Mouse (Mus musculus) kidney, embryonic 16.5 days (tissue): ENCODE data around the gene Il17rb. TPM values are rescaled to one million over a fixed set of nuclear protein-coding genes. Genes with fewer than 3 reads are reported as not detected.

Experiments used
- ATAC-seq: fragments of 200-750 bp; cut with Nextera tagmentation; 2 replicates; pipeline ENCODE4 v1.8.0; 2017; ENCODE audit warnings: moderate TSS enrichment; ENCODE audit not compliant: low FRiP score, low TSS enrichment
- H3K27ac ChIP-seq: fragments of 300-500 bp; sonication (generic); 2 replicates; pipeline ENCODE4 v1.5.1; 2014; ENCODE audit warnings: low read length
- H3K27me3 ChIP-seq: fragments of 300-500 bp; sonication (generic); 2 replicates; pipeline ENCODE4 v1.6.1; 2014; ENCODE audit warnings: low read length, control low read depth, mixed read lengths; ENCODE audit not compliant: insufficient read depth
- H3K36me3 ChIP-seq: fragments of 300-500 bp; sonication (generic); 2 replicates; pipeline ENCODE4 v1.6.1; 2014; ENCODE audit warnings: low read length, control low read depth, mixed read lengths; ENCODE audit not compliant: insufficient read depth
- H3K4me1 ChIP-seq: fragments of 300-500 bp; sonication (generic); 2 replicates; pipeline ENCODE4 v1.6.1; 2014; ENCODE audit warnings: low read length, control low read depth, mixed read lengths; ENCODE audit not compliant: insufficient read depth
- H3K4me2 ChIP-seq: fragments of 300-500 bp; sonication (generic); replicated peaks from 2 replicates; pipeline ENCODE4 v1.6.1; 2014; ENCODE audit warnings: low read depth, low read length
- H3K4me3 ChIP-seq: fragments of 300-500 bp; sonication (generic); 2 replicates; pipeline ENCODE4 v1.5.1; 2014; ENCODE audit warnings: mild to moderate bottlenecking, low read length
- H3K9ac ChIP-seq: fragments of 300-500 bp; sonication (generic); replicated peaks from 2 replicates; pipeline ENCODE4 v1.6.1; 2014; ENCODE audit warnings: low read length
- H3K9me3 ChIP-seq: fragments of 300-500 bp; sonication (generic); 2 replicates; pipeline ENCODE4 v1.6.1; 2016; ENCODE audit warnings: low read length, control low read depth
- WGBS: fragments of 180-500 bp; shearing (Covaris S2); extraction: QIAGEN DNeasy Blood & Tissue Kit; methylation state at CpG from one replicate; pipeline ENCODE4 v1.1.7; 2014; 5-methylcytosine and 5-hydroxymethylcytosine counted together
- polyA plus RNA-seq: library from polyadenylated mRNA; unstranded; fragments of >200 nt; fragmentation: Nextera tagmentation; extraction: Ambion mirVana; gene quantifications from 2 replicates; pipeline ENCODE4 v1.2.1, GENCODE M21; 2015

The Il17rb gene
- polyA plus RNA-seq, 1 experiment from 2014 or later, result 0.79 TPM

DNA sequence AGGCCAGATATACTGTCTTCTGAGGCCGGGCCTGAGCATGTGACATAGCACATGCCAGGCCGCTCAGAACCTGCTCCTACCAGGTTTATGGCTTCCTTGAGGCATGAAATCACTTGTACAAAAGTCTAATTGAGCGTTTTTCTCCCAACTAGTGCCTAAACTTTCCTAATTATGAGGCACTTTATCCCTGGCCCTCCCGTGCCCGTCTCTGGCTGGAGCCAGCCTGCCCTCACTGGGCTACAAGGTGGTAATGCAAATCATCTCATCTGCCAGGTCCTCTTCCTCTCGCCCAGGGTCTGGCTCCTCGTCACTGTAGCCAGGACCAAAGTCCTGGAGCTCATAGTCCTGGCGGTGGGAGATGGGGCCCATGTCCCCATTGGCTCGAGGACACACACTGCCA lies 33.1 kb upstream of the Il17rb start:
- no peak overlapping the region for H3K27ac ChIP-seq
- no peak overlapping the region for H3K9ac ChIP-seq
- no peaks in the 10 kb centered on the region for H3K27me3 ChIP-seq
- 83% methylated on average over 9 of the region's 9 CpGs for WGBS
- ATAC-seq, result no peak
- H3K4me3 ChIP-seq, result no peak overlapping the region
- no peaks in the 10 kb centered on the region for H3K9me3 ChIP-seq
- no peaks in the 10 kb centered on the region for H3K36me3 ChIP-seq
- H3K4me1 ChIP-seq, result peaks cover 7% of the 10 kb centered on the region
- H3K4me2 ChIP-seq, result no peak overlapping the region

DNA sequence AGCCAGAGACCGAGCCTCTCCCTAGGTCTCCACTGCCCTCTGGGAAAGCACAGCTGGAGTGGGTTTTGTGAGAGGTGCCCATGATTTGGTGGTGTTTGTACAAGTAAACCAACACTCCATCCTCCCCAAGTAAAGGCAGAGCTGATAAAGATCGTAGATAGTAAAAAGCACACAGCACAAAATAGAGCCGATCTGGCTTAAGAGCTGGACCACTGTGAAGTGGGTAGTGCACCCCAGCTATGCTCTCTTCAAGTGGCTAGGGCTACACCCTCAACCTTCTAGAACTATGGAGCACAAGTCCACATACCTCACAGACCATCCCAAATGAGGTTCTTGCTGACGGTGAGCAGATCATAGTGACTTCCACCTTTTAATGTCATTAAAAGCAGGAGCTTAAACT lies 30.7 kb upstream of the Il17rb start:
- 65% methylated on average over 4 of the region's 4 CpGs for WGBS
- H3K4me1 ChIP-seq, result no peaks in the 10 kb centered on the region
- H3K27me3 ChIP-seq, result no peaks in the 10 kb centered on the region
- no peaks in the 10 kb centered on the region for H3K9me3 ChIP-seq
- no peak overlapping the region for H3K4me2 ChIP-seq
- H3K9ac ChIP-seq, result no peak overlapping the region
- H3K27ac ChIP-seq, result no peak overlapping the region
- no peak for ATAC-seq
- no peaks in the 10 kb centered on the region for H3K36me3 ChIP-seq
- no peak overlapping the region for H3K4me3 ChIP-seq

DNA sequence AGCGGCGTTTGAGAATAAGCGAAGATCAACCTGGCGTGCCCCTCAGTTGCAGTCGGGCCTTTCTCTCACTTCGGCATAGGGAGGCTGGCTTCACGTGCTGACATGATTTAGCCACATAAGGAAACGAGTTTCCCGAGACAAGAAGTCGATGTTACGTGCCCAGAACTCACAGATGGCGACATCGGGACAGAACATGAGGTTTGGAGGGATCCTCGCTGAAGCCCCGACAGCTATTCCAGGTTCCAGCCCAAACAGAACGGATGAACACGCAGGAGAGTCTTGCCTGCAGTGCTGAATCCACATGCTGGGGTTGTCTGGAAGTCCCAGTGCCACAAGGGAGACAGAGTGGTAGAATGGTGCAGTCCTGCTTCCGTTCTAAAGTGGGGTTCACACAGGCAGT lies 29.7 kb upstream of the Il17rb start:
- no peak overlapping the region for H3K9ac ChIP-seq
- no peak overlapping the region for H3K4me3 ChIP-seq
- H3K4me1 ChIP-seq, result no peaks in the 10 kb centered on the region
- H3K4me2 ChIP-seq, result no peak overlapping the region
- H3K27me3 ChIP-seq, result no peaks in the 10 kb centered on the region
- H3K9me3 ChIP-seq, result no peaks in the 10 kb centered on the region
- no peak overlapping the region for H3K27ac ChIP-seq
- 87% methylated on average over 18 of the region's 18 CpGs for WGBS
- no peaks in the 10 kb centered on the region for H3K36me3 ChIP-seq
- no peak for ATAC-seq

DNA sequence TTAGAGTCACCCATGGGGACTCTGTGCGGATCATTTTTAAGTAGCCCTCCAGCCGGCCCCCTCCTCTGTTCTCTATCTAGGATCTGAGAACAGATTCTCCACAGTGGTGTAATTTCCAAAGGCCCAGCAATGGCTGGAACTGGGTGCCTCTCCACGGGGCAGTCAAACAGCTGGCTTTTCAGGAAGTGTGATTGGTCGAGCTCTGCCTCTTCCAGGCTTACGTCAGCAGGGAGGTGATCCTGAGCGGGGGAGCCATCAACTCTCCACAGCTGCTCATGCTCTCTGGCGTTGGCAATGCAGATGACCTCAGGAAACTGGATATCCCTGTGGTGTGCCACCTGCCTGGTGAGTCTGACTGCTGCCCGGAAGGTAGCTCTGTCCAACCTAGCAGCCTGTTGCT lies 24.7 kb upstream of the Il17rb start:
- Histone ChIP-seq H3K9ac (no peak overlapping the region), H3K36me3 (no peaks in the 10 kb centered on the region), H3K4me2 (no peak overlapping the region), H3K9me3 (no peaks in the 10 kb centered on the region), H3K27ac (no peak overlapping the region), H3K27me3 (no peaks in the 10 kb centered on the region), H3K4me3 (no peak overlapping the region), H3K4me1 (no peaks in the 10 kb centered on the region)
- 55% methylated on average over 8 of the region's 8 CpGs for WGBS
- ATAC-seq, result no peak

DNA sequence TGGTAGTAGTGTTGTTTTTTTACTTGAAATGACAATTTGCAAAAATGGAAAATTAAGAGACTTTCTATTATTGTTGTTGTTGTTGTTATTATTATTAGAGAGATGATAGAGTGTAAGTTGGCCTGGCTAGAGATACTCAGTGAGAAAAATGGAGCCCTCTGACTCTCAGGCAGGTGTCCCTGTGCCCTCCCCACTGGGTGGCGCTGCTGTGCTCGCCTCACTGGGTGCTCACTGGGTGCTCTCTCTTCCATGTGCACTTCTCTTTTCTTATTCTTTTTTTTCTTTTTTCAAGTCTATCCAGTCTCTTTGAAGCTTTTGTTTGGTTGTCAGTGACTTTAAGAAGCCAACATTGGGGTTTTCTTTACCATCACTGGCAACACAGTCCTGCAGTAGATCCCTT lies 18.7 kb upstream of the Il17rb start:
- WGBS, result 66% methylated on average over 2 of the region's 2 CpGs
- no peak for ATAC-seq

DNA sequence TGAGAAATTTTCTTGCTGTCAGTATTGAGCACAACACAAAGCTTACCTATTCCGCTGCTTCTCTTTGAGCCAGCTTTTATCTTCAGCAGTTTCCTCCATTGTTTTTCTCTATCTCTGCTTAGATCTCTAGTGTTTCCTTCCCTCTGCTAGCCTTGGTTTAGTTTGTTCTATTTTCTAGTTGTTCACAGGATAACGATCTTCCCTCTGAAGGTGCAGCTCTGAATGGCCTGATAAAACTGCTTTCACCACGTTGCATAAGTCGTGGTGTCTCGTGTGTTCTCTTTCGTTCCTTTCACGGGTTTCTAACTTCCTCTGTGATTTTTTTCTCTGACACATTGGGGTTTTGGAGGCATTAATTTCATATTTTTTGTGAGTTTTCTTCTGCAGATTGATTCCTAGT lies 15.7 kb upstream of the Il17rb start:
- WGBS, result 55% methylated on average over 7 of the region's 7 CpGs
- H3K9me3 ChIP-seq, result no peaks in the 10 kb centered on the region
- no peak for ATAC-seq

More for the DNA sequence above, 18.7 kb upstream of the Il17rb start:
- H3K9me3 ChIP-seq, result no peaks in the 10 kb centered on the region
- no peak overlapping the region for H3K9ac ChIP-seq
- no peaks in the 10 kb centered on the region for H3K4me1 ChIP-seq
- H3K4me2 ChIP-seq, result no peak overlapping the region
- no peak overlapping the region for H3K27ac ChIP-seq
- H3K4me3 ChIP-seq, result no peak overlapping the region
- no peaks in the 10 kb centered on the region for H3K27me3 ChIP-seq
- no peaks in the 10 kb centered on the region for H3K36me3 ChIP-seq

DNA sequence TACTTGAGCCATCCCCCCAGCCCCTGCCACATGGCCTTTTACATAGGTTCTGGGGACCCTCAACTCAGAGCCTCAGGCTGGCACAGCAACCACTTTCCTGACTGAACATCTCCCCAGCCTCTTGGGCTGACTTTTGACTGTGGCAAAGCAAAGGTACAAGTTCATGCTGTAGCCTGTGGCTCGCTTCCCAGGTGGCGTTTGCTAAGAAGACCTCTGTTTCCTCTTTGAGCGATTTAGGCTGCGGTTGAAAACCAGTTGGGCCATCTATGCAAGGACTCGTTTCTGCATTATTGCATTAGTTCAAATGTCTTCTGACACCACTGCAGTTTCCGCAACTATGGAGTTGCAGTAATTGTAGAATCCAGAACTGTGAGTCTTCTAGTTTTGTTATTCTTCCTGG lies 13.8 kb upstream of the Il17rb start:
- 93% methylated on average over 6 of the region's 6 CpGs for WGBS
- ATAC-seq, result no peak
- Histone ChIP-seq H3K9me3 (no peaks in the 10 kb centered on the region), H3K4me1 (0 out of 2 replicates have a peak, but pooled peaks cover 4% of the 10 kb centered on the region), H3K4me2 (no peak overlapping the region), H3K9ac (no peak overlapping the region), H3K4me3 (no peak overlapping the region), H3K36me3 (no peaks in the 10 kb centered on the region), H3K27ac (no peak overlapping the region), H3K27me3 (no peaks in the 10 kb centered on the region)

More for the DNA sequence above, 15.7 kb upstream of the Il17rb start:
- no peak overlapping the region for H3K27ac ChIP-seq
- no peak overlapping the region for H3K4me3 ChIP-seq
- no peak overlapping the region for H3K9ac ChIP-seq
- H3K4me1 ChIP-seq, result no peaks in the 10 kb centered on the region
- no peaks in the 10 kb centered on the region for H3K36me3 ChIP-seq
- H3K4me2 ChIP-seq, result no peak overlapping the region
- H3K27me3 ChIP-seq, result no peaks in the 10 kb centered on the region

DNA sequence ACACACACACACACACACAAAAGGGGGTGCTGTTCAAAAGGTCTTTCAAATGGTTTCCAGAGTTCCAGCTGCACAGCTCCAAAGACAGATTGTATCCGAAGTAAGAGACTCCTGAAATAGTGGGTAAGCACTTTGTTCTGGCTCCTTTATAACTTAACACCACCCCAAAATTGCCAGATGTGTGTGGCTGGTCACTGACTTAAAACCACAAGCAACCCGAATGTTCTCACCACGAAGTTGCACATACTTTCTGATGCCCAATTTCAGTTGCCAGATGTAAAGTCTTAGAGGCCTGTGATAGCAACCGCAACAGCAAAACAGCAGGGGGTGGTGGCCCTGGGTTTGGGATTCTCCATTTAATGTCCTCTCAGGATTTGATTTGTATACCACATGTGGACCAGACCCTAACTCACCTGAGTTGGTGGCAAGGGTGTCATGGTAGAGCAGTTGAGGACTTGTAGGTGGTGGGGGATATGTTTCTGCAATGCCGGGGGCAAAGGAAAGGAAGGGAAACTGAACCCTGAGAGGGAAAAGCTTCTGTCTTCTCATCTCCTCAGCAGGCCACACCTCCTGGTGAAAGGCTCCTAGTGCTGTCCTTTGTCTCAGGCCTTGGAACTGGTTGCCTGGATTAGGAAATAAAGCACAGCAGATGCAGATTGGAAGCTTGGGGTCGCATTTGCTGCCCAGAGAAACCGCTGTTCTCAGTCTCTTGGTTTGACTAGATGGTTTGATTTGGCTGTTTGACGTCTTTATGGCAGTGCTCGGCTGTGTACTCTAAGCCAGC lies 11.3 kb upstream of the Il17rb start:
- WGBS, result 48% methylated on average over 9 of the region's 9 CpGs
- H3K36me3 ChIP-seq, result no peaks in the 10 kb centered on the region
- no peaks in the 10 kb centered on the region for H3K9me3 ChIP-seq
- ATAC-seq, result no peak
- no peak overlapping the region for H3K4me2 ChIP-seq
- no peak overlapping the region for H3K9ac ChIP-seq
- no peak overlapping the region for H3K4me3 ChIP-seq
- no peaks in the 10 kb centered on the region for H3K27me3 ChIP-seq
- 0 out of 2 replicates have a peak, but pooled peaks cover 4% of the 10 kb centered on the region for H3K4me1 ChIP-seq
- no peak overlapping the region for H3K27ac ChIP-seq

DNA sequence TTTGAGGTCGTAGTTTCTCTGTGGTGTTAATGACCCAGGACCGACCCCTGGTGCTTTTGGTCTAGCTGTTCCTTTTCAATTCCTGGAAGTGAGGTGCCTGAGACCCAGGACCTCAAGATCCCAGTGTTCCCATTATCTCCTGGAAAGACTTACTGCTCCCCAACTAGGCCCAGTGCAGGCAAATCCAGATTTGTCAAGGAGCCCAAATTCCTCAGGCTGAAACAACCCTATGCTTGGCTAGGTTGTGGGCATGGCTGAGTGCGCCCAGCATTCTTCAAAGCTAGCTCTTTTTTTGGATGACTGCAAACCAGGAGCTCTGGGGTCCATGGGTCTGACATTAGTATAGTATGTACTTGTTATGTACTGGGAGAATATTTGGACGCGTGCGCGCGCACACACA lies 10.7 kb upstream of the Il17rb start:
- H3K9ac ChIP-seq, result no peak overlapping the region
- H3K27me3 ChIP-seq, result no peaks in the 10 kb centered on the region
- H3K9me3 ChIP-seq, result no peaks in the 10 kb centered on the region
- no peak overlapping the region for H3K4me3 ChIP-seq
- no peak overlapping the region for H3K4me2 ChIP-seq
- H3K36me3 ChIP-seq, result no peaks in the 10 kb centered on the region
- 0 out of 2 replicates have a peak, but pooled peaks cover 4% of the 10 kb centered on the region for H3K4me1 ChIP-seq
- peak overlapping the region; percentile 27; the same call in 1 of the 2 replicates for H3K27ac ChIP-seq
- WGBS, result 91% methylated on average over 8 of the region's 8 CpGs
- no peak for ATAC-seq

DNA sequence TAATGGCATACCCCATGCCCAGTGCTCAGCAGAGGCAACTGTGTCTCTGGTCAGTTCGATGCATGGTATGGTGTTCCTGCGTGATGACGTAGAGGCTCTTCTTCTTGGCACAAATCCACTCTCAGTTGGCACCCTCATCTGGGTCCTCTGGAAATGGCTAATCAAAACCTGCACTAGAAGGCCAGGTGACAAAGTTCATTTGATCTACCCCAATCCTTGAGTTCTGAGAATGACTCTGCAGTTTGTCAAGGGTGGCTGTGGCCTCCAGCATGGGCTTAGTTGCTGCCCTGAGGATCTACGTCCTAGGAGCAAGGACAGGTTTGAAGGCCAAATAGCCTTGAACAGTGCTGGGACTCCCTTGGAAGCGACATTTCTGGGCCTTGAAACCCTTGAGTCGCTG lies 10.2 kb upstream of the Il17rb start:
- Histone ChIP-seq H3K4me3 (no peak overlapping the region), H3K9ac (no peak overlapping the region), H3K4me2 (no peak overlapping the region), H3K36me3 (no peaks in the 10 kb centered on the region), H3K27ac (peak overlapping the region; percentile 27; the same call in 1 of the 2 replicates), H3K9me3 (no peaks in the 10 kb centered on the region), H3K27me3 (no peaks in the 10 kb centered on the region), H3K4me1 (0 out of 2 replicates have a peak, but pooled peaks cover 4% of the 10 kb centered on the region)
- no peak for ATAC-seq
- 92% methylated on average over 6 of the region's 6 CpGs for WGBS
